Mouse (Mus musculus) G1E-ER4 (cell line): ENCODE data around the gene Asb16. TPM values are rescaled to one million over a fixed set of nuclear protein-coding genes. Genes with fewer than 3 reads are reported as not detected.

Experiments used
- GATA1 ChIP-seq: IDR thresholded peaks from one replicate; pipeline ENCODE4 v1.8.0; 2012; ENCODE audit warnings: low read length, inconsistent platforms
- polyA plus RNA-seq: library from polyadenylated mRNA; stranded (reverse); fragments of >175 nt; gene quantifications from 2 replicates; pipeline ENCODE4 v1.2.3, GENCODE M21; 2012

Asb16 gene
- polyA plus RNA-seq, result not detected in 2 replicates

DNA sequence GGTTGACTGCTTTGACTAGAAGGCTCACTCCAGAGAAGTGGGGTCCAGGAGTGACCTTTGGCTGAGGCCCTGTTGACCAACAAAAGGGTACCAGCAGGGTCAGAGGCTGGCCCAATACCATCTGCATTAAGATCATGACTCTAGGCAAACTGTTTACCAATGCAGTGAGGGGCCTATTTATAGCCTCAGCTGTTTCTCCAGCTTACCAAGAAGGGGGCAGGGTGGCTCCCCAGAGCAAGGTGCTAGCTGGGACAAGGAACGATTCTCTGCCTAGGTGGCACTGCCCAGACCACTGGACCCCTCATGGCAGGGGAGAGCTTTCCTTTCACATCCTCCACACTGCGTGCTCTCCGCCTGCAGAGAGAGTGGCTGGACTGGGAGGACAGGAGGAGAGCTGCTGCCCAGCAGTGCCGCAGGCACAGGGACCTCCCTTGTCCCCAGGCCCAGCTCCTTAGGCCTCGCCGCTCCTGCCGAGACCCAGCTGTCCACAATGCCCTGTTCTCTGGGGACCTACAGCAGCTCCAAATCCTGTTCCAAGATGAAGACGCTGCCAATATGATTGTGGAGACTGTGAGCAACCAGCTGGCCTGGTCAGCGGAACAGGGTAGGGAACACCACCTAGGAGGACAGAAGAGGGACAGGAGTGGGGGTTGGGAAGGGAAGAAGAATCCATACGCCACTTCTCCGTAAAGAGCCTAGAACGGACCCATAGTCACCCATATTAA lies at the start of gene Asb16:
Gene Asb16 (plus strand): TSS at position 224 of the 725 bp plus-strand sequence.
- no peak for TF ChIP-seq GATA1

- TF ChIP-seq GATA1, result no peak
These were observed 49.8 kb upstream of the Asb16 start for GRCm38 (mm10) chr11:102218783-102219182.

GRCm38 (mm10) chr11:102219247-102219993 lies 49.1 kb upstream of the Asb16 start:
- TF ChIP-seq GATA1, result no peak

DNA sequence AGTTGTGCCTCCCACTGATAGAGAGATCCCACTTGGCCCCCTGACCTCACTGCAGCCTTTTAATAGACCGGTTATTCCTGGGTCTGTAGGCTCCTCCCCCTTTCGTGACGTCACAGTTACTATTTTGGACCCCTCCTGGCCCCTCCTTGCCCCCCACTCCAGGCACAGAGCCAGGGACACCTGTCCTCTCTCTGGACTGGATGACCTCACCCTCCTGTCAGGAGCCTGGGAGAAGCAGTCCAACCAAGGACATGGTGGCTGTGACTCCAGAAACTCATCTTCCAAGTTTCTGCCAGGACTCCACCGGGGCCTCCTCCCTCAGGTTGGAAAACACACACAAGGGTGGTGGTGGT lies 48.6 kb upstream of the Asb16 start:
- no peak for TF ChIP-seq GATA1

DNA sequence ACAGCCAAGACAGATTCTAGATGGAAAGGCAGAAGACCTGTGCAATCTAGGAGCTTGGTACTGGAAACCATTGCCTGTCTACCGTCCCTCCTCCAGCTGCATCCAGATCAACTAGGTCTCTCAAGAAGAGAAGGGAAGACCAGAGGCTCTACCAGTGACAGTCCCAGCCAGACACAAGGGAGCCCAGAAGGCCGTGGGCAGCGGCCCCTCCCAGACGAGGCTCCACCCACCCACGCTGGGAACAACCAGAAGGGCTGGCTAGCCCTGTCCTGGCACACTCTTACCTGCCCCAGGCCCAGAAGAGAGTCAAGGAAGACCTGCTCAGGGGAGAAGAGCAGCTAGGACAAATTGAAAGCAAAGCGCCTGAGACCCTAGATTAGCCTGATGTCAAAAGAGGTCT lies 48.1 kb upstream of the Asb16 start:
- no peak for TF ChIP-seq GATA1

GRCm38 (mm10) chr11:102221243-102221953 lies 47.1 kb upstream of the Asb16 start:
- no peak for TF ChIP-seq GATA1

GRCm38 (mm10) chr11:102221954-102222351 lies 46.6 kb upstream of the Asb16 start:
- TF ChIP-seq GATA1, result no peak

GRCm38 (mm10) chr11:102223166-102223565 lies 45.4 kb upstream of the Asb16 start:
- TF ChIP-seq GATA1, result no peak

DNA sequence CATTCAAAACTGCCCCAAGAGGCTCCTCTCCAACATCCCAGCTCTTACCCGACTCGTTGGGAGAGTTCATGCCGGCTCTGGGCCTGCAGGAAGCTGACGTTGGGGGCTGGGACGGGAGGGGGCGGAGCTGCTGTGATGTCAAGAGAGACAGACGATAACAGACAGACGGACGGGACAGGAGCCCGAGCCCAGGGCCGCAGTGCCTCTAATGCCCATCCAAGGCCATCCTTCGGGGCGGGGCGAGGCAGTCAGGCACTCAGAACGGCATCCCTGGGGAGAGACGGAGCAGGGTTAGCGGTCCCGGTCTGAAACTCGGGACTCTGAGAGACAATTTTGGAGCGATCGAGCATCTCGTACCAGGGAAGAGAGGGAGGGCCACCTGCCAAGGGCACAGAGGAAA lies 43.9 kb upstream of the Asb16 start:
- no peak for TF ChIP-seq GATA1

- TF ChIP-seq GATA1, result no peak
These were observed 43.3 kb upstream of the Asb16 start for GRCm38 (mm10) chr11:102225221-102225620.

- TF ChIP-seq GATA1, result no peak
These were observed 42.2 kb upstream of the Asb16 start for GRCm38 (mm10) chr11:102226067-102226978.

GRCm38 (mm10) chr11:102227270-102228190 lies 41.0 kb upstream of the Asb16 start:
- no peak for TF ChIP-seq GATA1

- no peak for TF ChIP-seq GATA1
These were observed 40.4 kb upstream of the Asb16 start for GRCm38 (mm10) chr11:102228191-102228545.

- TF ChIP-seq GATA1, result no peak
These were observed 39.8 kb upstream of the Asb16 start for GRCm38 (mm10) chr11:102228646-102229268.
